Mouse (Mus musculus): ENCODE data around the gene Amigo3.

DNA sequence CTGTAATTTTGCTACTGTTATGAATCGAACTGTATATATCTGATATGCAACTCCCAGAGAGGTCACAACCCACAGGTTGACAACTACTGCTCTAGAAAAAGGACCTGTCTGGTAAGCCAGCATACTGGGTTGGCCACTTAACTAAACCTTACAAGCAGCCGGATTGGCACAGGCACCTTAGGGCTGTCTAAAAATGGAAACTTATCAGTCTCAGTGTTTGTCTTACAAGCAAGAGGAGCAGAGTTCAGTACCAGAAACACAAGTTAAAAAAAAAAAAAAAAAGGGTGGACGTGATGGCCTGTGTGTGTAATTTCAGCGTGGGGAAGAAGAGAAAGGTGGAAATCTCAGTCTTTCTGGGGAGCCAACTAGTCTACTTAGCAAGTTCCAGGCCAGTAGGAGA is 18.8 kb downstream of the Amigo3 start:
- no peak for TF ChIP-seq POLR2A (IDR thresholded peaks at IDR 0.05; ENCODE audit: low read depth, low read length)
- TF ChIP-seq CTCF (IDR thresholded peaks at IDR 0.05; ENCODE audit: extremely low read depth, insufficient read length, insufficient replicate concordance, low read depth, low read length): no peak

Data from small intestine, adult 2 months (tissue).